In genomic region chr1:168410611-168411010, GRCm38 (mm10) we compare ENCODE assay signal across 13 mouse cellular contexts. TPM values are rescaled to one million over a fixed set of nuclear protein-coding genes. Genes with fewer than 3 reads are reported as not detected.
A peak's percentile ranks its signal among the peaks of the same experiment; 100 is the strongest.
DNase-seq lines count a peak whose midpoint lies in the region; ATAC-seq lines count a peak whose summit lies in the region.
"Had no signal": no experiment of that assay in that cellular context is flagged by ENCODE, and none has a peak within 500 bp of the region (broad histone marks: within the 10 kb centered on the region; RNA-seq: fewer than 3 reads in every experiment).

No protein-coding gene starts in this region.

- H3K36me3 ChIP-seq in heart, embryonic 12.5 days, result peaks cover 22% of the 10 kb centered on the region; the same call in 1 of the 2 replicates
- H3K36me3 ChIP-seq in liver, embryonic 11.5 days (ENCODE audit: control insufficient read depth, insufficient read depth, low read length), result 0 out of 2 replicates have a peak, but pooled peaks cover 2% of the 10 kb centered on the region
- 0 out of 2 replicates have a peak, but pooled peaks cover 4% of the 10 kb centered on the region for H3K36me3 ChIP-seq in liver, embryonic 12.5 days
- peaks cover 13% of the 10 kb centered on the region for H3K36me3 ChIP-seq in embryonic facial prominence, embryonic 14.5 days (ENCODE audit: control insufficient read depth, insufficient read depth, low read length)
- H3K36me3 ChIP-seq in midbrain, embryonic 14.5 days (ENCODE audit: control insufficient read depth, insufficient read depth, low read length), result peaks cover 31% of the 10 kb centered on the region

- H3K27ac ChIP-seq in heart, embryonic 12.5 days (ENCODE audit: poor library complexity, severe bottlenecking), result peak overlapping the region; percentile 81
- peak overlapping the region; percentile 0; the same call in 1 of the 2 replicates for H3K27ac ChIP-seq in liver, embryonic 11.5 days (ENCODE audit: low read depth, low read length)
- H3K27ac ChIP-seq in liver, embryonic 12.5 days, result no peak overlapping the region
- peak overlapping the region; percentile 40 for H3K27ac ChIP-seq in embryonic facial prominence, embryonic 14.5 days (replicated peaks; ENCODE audit: low read depth, low read length)
- no peak overlapping the region for H3K27ac ChIP-seq in midbrain, embryonic 14.5 days (replicated peaks; ENCODE audit: low read depth, low read length)
- H3K27ac ChIP-seq: left cerebral cortex, adult 2 months had no signal

- no peaks in the 10 kb centered on the region for H3K9me3 ChIP-seq in heart, embryonic 12.5 days (replicated peaks)
- no peaks in the 10 kb centered on the region for H3K9me3 ChIP-seq in liver, embryonic 11.5 days (ENCODE audit: control insufficient read depth, low read length)
- H3K9me3 ChIP-seq in liver, embryonic 12.5 days (replicated peaks), result no peaks in the 10 kb centered on the region
- no peaks in the 10 kb centered on the region for H3K9me3 ChIP-seq in embryonic facial prominence, embryonic 14.5 days (ENCODE audit: control insufficient read depth, low read length)
- no peaks in the 10 kb centered on the region for H3K9me3 ChIP-seq in midbrain, embryonic 14.5 days (ENCODE audit: control insufficient read depth, low read length)

- intact Hi-C loops in heart, postnatal 10 days (cut with DNase I), result no loop called here

- no peaks in the 10 kb centered on the region for H3K27me3 ChIP-seq in heart, embryonic 12.5 days (replicated peaks)
- no peaks in the 10 kb centered on the region for H3K27me3 ChIP-seq in liver, embryonic 11.5 days (replicated peaks; ENCODE audit: control insufficient read depth, insufficient read depth, low read length)
- no peaks in the 10 kb centered on the region for H3K27me3 ChIP-seq in liver, embryonic 12.5 days (replicated peaks)
- no peaks in the 10 kb centered on the region for H3K27me3 ChIP-seq in embryonic facial prominence, embryonic 14.5 days (replicated peaks; ENCODE audit: control insufficient read depth, insufficient read depth, low read length)
- H3K27me3 ChIP-seq in midbrain, embryonic 14.5 days (ENCODE audit: control insufficient read depth, insufficient read depth, low read length), result no peaks in the 10 kb centered on the region

- ATAC-seq in heart, embryonic 12.5 days (ENCODE audit: insufficient number of reproducible peaks, low FRiP score), result no peak
- no peak for ATAC-seq in liver, embryonic 11.5 days (replicated peaks; ENCODE audit: low FRiP score)
- ATAC-seq in liver, embryonic 12.5 days, result no peak
- ATAC-seq in embryonic facial prominence, embryonic 14.5 days (ENCODE audit: low read depth), result peak; percentile 84
- peak; percentile 64 for ATAC-seq in midbrain, embryonic 14.5 days (ENCODE audit: low FRiP score, low TSS enrichment)

- no peak overlapping the region for H3K9ac ChIP-seq in heart, embryonic 12.5 days
- no peak overlapping the region for H3K9ac ChIP-seq in liver, embryonic 11.5 days (ENCODE audit: low read depth, low read length)
- H3K9ac ChIP-seq in liver, embryonic 12.5 days, result no peak overlapping the region
- no peak overlapping the region for H3K9ac ChIP-seq in embryonic facial prominence, embryonic 14.5 days (ENCODE audit: low read depth, low read length)
- H3K9ac ChIP-seq in midbrain, embryonic 14.5 days (replicated peaks; ENCODE audit: low read length), result no peak overlapping the region

- peaks cover 62% of the 10 kb centered on the region for H3K4me1 ChIP-seq in heart, embryonic 12.5 days (replicated peaks)
- H3K4me1 ChIP-seq in liver, embryonic 11.5 days (replicated peaks; ENCODE audit: control insufficient read depth, insufficient read depth, low read length), result peaks cover 5% of the 10 kb centered on the region
- 0 out of 2 replicates have a peak, but pooled peaks cover 3% of the 10 kb centered on the region for H3K4me1 ChIP-seq in liver, embryonic 12.5 days
- H3K4me1 ChIP-seq in embryonic facial prominence, embryonic 14.5 days (ENCODE audit: control insufficient read depth, insufficient read depth, low read length), result peaks cover 35% of the 10 kb centered on the region
- peaks cover 23% of the 10 kb centered on the region; the same call in 1 of the 2 replicates for H3K4me1 ChIP-seq in midbrain, embryonic 14.5 days (ENCODE audit: control insufficient read depth, insufficient read depth, low read length)

- 14% methylated on average over 10 of the region's 10 CpGs for WGBS in heart, embryonic 12.5 days
- 47% methylated on average over 10 of the region's 10 CpGs for WGBS in liver, embryonic 11.5 days
- 52% methylated on average over 10 of the region's 10 CpGs for WGBS in liver, embryonic 12.5 days (ENCODE audit: insufficient replicate concordance)
- WGBS in embryonic facial prominence, embryonic 14.5 days, result 6% methylated on average over 10 of the region's 10 CpGs
- 4% methylated on average over 10 of the region's 10 CpGs for WGBS in midbrain, embryonic 14.5 days

- H3K4me3 ChIP-seq in heart, embryonic 12.5 days, result no peak overlapping the region
- no peak overlapping the region for H3K4me3 ChIP-seq in liver, embryonic 11.5 days (ENCODE audit: low read depth, low read length)
- no peak overlapping the region for H3K4me3 ChIP-seq in liver, embryonic 12.5 days
- H3K4me3 ChIP-seq in embryonic facial prominence, embryonic 14.5 days (ENCODE audit: low read depth, low read length), result no peak overlapping the region
- H3K4me3 ChIP-seq in midbrain, embryonic 14.5 days (replicated peaks; ENCODE audit: low read depth, low read length), result no peak overlapping the region
- H3K4me3 ChIP-seq: left cerebral cortex, adult 2 months had no signal

- peak overlapping the region; percentile 36; the same call in 1 of the 2 replicates for H3K4me2 ChIP-seq in heart, embryonic 12.5 days
- H3K4me2 ChIP-seq in liver, embryonic 11.5 days, result no peak overlapping the region
- H3K4me2 ChIP-seq in liver, embryonic 12.5 days, result no peak overlapping the region
- H3K4me2 ChIP-seq in embryonic facial prominence, embryonic 14.5 days (ENCODE audit: low read depth, low read length), result no peak overlapping the region
- 0 out of 2 replicates have a peak overlapping the region, but pooled peaks have one; percentile 11 for H3K4me2 ChIP-seq in midbrain, embryonic 14.5 days (ENCODE audit: low read length)

- DNase-seq in heart, postnatal 10 days, result no peak
- no peak for DNase-seq in liver, embryonic 11.5 days (ENCODE audit: low spot score)
- peak; percentile 81 for DNase-seq in embryonic facial prominence, embryonic 14.5 days (ENCODE audit: low spot score)
- no peak for DNase-seq in midbrain, embryonic 14.5 days
- DNase-seq in c-Kit-positive CD71-positive TER-119-positive erythroid progenitor cells, embryonic 14.5 days (ENCODE audit: low spot score), result no peak
- no peak for DNase-seq in spleen, postnatal 36 days (ENCODE audit: low spot score in 2 of 2)
- DNase-seq: adrenal gland, postnatal 25 days; B cell, adult 2 months; cerebellum, adult 9-11 months; lung, adult 2 months had no signal

RNA-seq across cellular contexts. Expression of gene Pbx1, which starts 21.5 kb away (rescaled TPM):
- polyA plus RNA-seq in heart, embryonic 12.5 days (2016; fragmentation: Nextera tagmentation; extraction: Ambion mirVana), result 26.2 and 26.3 TPM in 2 replicates
- 10 to 100 TPM; 67.4 to 78.3 TPM for total RNA-seq in heart, postnatal 10 days (2021)
- 14.6 and 17.0 TPM in 2 replicates for polyA plus RNA-seq in liver, embryonic 11.5 days (2014; fragmentation: Nextera tagmentation; extraction: Ambion mirVana)
- 6.8 and 6.9 TPM in 2 replicates for polyA plus RNA-seq in liver, embryonic 12.5 days (2016; fragmentation: Nextera tagmentation; extraction: Ambion mirVana)
- 30.5 and 34.7 TPM in 2 replicates for polyA plus RNA-seq in embryonic facial prominence, embryonic 14.5 days (2014; fragmentation: Nextera tagmentation; extraction: Ambion mirVana)
- 114 and 125 TPM in 2 replicates for polyA plus RNA-seq in midbrain, embryonic 14.5 days (2014; fragmentation: Nextera tagmentation; extraction: Ambion mirVana)

Comparison
In these comparisons a context has a peak if more than half of its experiments do, and no peak if none do; other contexts are left out.
1. H3K27ac ChIP-seq: peak in heart, embryonic 12.5 days (single experiment), liver, embryonic 11.5 days (single experiment) and embryonic facial prominence, embryonic 14.5 days (single experiment); none in liver, embryonic 12.5 days (single experiment) and midbrain, embryonic 14.5 days (single experiment).
2. ATAC-seq: peak in embryonic facial prominence, embryonic 14.5 days (single experiment) and midbrain, embryonic 14.5 days (single experiment); none in heart, embryonic 12.5 days (single experiment), liver, embryonic 11.5 days (single experiment) and liver, embryonic 12.5 days (single experiment).
3. H3K4me2 ChIP-seq: peak in heart, embryonic 12.5 days (single experiment) and midbrain, embryonic 14.5 days (single experiment); none in liver, embryonic 11.5 days (single experiment), liver, embryonic 12.5 days (single experiment) and embryonic facial prominence, embryonic 14.5 days (single experiment).